Mouse (Mus musculus) left cerebral cortex, postnatal 25 days (tissue): Measurements from ENCODE around the gene Olfr424. TPM values are rescaled to one million over a fixed set of nuclear protein-coding genes. Genes with fewer than 3 reads are reported as not detected.

Experiments
- DNase-seq, 2 experiments: peaks; one replicate each; pipeline ENCODE4 v3.0.0; 2022; ENCODE audit warnings: low spot score in 2 of 2, mixed read lengths in 1 of 2
- intact Hi-C: fragments of 180-260 bp; cut with DNase I; formaldehyde crosslinking; loops from one replicate; pipeline ENCODE4 v1.15.1; 2025
- total RNA-seq, 2 experiments: library from RNA; stranded (reverse); gene quantifications; 2 replicates each; pipeline ENCODE4 v1.2.3; 2021

The Olfr424 gene
- not detected for total RNA-seq

GRCm38 (mm10) chr1:174131217-174131616 lies at the start of gene Olfr424:
Gene Olfr424 (plus strand): TSS chr1:174131517.
- DNase-seq = no peak
- intact Hi-C loops = no loop called here

- no peak for DNase-seq
- intact Hi-C loops = no loop called here
Measured at GRCm38 (mm10) chr1:174084031-174084430, 47.3 kb upstream of the Olfr424 start, which contains the start of gene Olfr429. Gene Olfr429 (plus strand): TSS chr1:174084331.

- DNase-seq = no peak
- intact Hi-C loops = no loop called here
Measured at GRCm38 (mm10) chr1:174096591-174096990, 34.7 kb upstream of the Olfr424 start, which contains the start of gene Olfr427. Gene Olfr427 (plus strand): TSS chr1:174096891.

GRCm38 (mm10) chr1:174103735-174104134 lies 27.6 kb upstream of the Olfr424 start:
- DNase-seq = no peak
- intact Hi-C loops = loop anchor here (2.0 kb wide), 1 partner anchor 647 kb away; no protein-coding TSS in a partner anchor

GRCm38 (mm10) chr1:174121062-174121461 lies 10.3 kb upstream of the Olfr424 start, which contains the start of gene Olfr231:
Gene Olfr231 (minus strand): TSS chr1:174121162.
- intact Hi-C loops = no loop called here
- DNase-seq = no peak

GRCm38 (mm10) chr1:174131999-174132398 lies 682 bp downstream of the Olfr424 start:
- DNase-seq = no peak
- intact Hi-C loops = no loop called here

- no peak for DNase-seq
- intact Hi-C loops = no loop called here
Measured at GRCm38 (mm10) chr1:174141384-174141783, 10.1 kb downstream of the Olfr424 start.

GRCm38 (mm10) chr1:174146696-174147095 lies 15.4 kb downstream of the Olfr424 start:
- no peak for DNase-seq
- intact Hi-C loops = no loop called here

- intact Hi-C loops = no loop called here
- DNase-seq = no peak
Measured at GRCm38 (mm10) chr1:174149289-174149688, 18.0 kb downstream of the Olfr424 start.

- no peak for DNase-seq
- intact Hi-C loops = no loop called here
Measured at GRCm38 (mm10) chr1:174155333-174155732, 24.0 kb downstream of the Olfr424 start, which contains the start of gene Olfr420. Gene Olfr420 (plus strand): TSS chr1:174155633.

GRCm38 (mm10) chr1:174157622-174158021 lies 26.3 kb downstream of the Olfr424 start:
- no peak for DNase-seq
- intact Hi-C loops = no loop called here

- no peak for DNase-seq
- intact Hi-C loops = no loop called here
Measured at GRCm38 (mm10) chr1:174158512-174158911, 27.2 kb downstream of the Olfr424 start.

- intact Hi-C loops = no loop called here
Measured at GRCm38 (mm10) chr1:174159095-174159494, 27.8 kb downstream of the Olfr424 start.

GRCm38 (mm10) chr1:174169024-174169423 lies 37.7 kb downstream of the Olfr424 start:
- DNase-seq = no peak
- intact Hi-C loops = no loop called here

More at GRCm38 (mm10) chr1:174159095-174159494, 27.8 kb downstream of the Olfr424 start:
- DNase-seq = no peak

- intact Hi-C loops = no loop called here
- peak in 1 of 2 experiments; percentile 4 for DNase-seq
Measured at GRCm38 (mm10) chr1:174170706-174171501, 39.6 kb downstream of the Olfr424 start.

GRCm38 (mm10) chr1:174171537-174171936 lies 40.2 kb downstream of the Olfr424 start:
- intact Hi-C loops = no loop called here
- DNase-seq = no peak

- intact Hi-C loops = no loop called here
Measured at GRCm38 (mm10) chr1:174172605-174173004, 41.3 kb downstream of the Olfr424 start, which contains the start of gene Spta1. Gene Spta1 (plus strand): TSS chr1:174172776.

More at GRCm38 (mm10) chr1:174172605-174173004, 41.3 kb downstream of the Olfr424 start, which contains the start of gene Spta1:
- DNase-seq = no peak
